Mouse (Mus musculus): ENCODE data around the gene Polr3h.
"Not testable (repeated sequence)": the region's sequence is repeated elsewhere in the genome, so short reads cannot be mapped to it uniquely, and the experiment has no call there.

The Polr3h gene

DNA sequence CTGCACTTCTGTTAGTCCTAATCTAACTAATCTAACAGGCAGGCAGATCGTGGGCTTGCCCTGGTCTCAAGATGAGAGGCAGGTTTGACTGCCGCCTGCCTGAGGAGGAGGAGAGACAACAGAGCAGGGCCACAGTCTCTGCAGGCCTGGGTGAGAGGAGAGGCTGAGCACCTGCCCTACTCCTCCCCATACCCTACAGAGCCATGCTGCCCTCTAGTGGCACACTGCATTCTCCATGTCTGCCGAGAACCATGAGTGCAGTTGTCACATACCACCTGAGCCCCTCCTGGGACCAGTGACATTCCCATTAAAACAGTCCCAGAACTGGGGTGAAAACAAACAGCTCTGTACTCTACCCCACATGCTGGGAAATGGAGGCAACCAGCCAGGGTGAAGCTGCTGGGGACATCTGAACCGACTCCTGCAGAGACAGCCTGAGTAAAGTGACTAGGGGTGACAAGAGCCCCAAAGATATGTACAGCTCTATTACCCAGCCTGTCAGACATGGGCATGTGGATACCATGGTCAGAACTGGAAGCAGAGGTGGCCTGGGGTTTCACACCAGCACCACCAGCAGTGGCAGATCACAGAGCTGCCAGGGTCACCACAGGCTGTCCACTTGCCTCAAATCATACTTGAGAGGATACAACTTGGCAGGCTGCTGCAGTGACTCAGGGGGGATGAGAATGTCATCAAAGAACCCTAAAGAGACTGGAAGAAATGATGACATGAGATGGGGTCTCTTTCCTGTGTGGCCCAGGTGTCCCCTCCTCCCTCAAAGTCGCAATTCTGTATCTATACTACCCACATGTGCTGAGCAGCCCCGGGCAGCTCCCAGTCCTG lies 8.2 kb downstream of the Polr3h start:
- peak; percentile 54 to 65 for DNase-seq (ENCODE audit: low spot score in 2 of 2)

DNA sequence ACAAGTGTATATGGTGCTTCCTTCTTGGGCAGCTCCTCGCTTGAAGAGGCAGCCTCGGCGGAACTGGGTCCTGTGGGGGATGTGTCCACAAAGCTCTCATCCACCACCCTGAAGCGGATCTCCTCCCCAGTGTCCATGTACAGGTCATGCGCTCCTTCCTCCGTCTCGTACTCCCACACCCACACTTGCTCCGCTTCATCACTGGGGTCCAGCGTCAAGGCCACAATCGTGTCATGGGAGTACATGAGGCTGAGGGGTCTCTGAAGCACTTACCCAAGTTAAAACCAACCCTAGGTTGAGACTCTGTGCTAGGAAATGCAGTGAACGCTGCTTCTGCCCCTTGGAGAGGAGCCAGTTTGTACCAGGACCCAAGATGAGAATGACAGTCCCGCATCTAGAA lies 8.8 kb downstream of the Polr3h start:
- DNase-seq (ENCODE audit: low spot score in 2 of 2), result no peak

GRCm38 (mm10) chr15:81915663-81916062 lies 10.4 kb downstream of the Polr3h start:
- no peak for DNase-seq (ENCODE audit: low spot score in 2 of 2)

- no peak for DNase-seq (ENCODE audit: low spot score in 2 of 2)
Observed at GRCm38 (mm10) chr15:81914668-81915067, 11.4 kb downstream of the Polr3h start.

GRCm38 (mm10) chr15:81912498-81912897 lies 13.5 kb downstream of the Polr3h start:
- DNase-seq (ENCODE audit: low spot score in 2 of 2), result no peak

- DNase-seq (ENCODE audit: low spot score in 2 of 2), result not testable (repeated sequence)
Observed at GRCm38 (mm10) chr15:81908767-81909166, 17.3 kb downstream of the Polr3h start.

DNA sequence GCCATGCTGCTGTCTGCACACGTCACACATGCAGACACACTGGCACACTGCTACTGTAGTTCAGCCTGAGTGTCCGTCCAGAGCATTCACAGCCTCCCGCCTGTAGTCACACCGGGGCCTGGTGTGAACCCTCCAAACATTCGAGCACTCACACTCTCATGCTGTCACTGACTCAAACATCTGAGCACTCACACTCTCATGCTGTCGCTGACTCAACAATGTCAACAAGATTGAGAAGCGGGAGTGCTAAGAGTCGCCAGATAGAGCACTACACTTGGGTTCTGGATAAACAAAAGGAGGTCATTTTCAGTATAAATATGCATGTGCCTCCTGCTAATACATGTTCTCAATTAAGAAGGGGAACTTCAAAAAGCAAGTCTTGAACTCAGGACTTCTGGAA lies 18.1 kb downstream of the Polr3h start:
- no peak for DNase-seq (ENCODE audit: low spot score in 2 of 2)

GRCm38 (mm10) chr15:81904939-81905338 lies 21.1 kb downstream of the Polr3h start:
- peak; percentile 70 to 80 for DNase-seq (ENCODE audit: low spot score in 2 of 2)

GRCm38 (mm10) chr15:81898751-81899150 lies 27.3 kb downstream of the Polr3h start:
- DNase-seq (ENCODE audit: low spot score in 2 of 2), result no peak

GRCm38 (mm10) chr15:81897607-81898285 lies 28.3 kb downstream of the Polr3h start:
- DNase-seq (ENCODE audit: low spot score in 2 of 2), result no peak

GRCm38 (mm10) chr15:81896407-81896806 lies 29.6 kb downstream of the Polr3h start:
- DNase-seq (ENCODE audit: low spot score in 2 of 2), result no peak

DNA sequence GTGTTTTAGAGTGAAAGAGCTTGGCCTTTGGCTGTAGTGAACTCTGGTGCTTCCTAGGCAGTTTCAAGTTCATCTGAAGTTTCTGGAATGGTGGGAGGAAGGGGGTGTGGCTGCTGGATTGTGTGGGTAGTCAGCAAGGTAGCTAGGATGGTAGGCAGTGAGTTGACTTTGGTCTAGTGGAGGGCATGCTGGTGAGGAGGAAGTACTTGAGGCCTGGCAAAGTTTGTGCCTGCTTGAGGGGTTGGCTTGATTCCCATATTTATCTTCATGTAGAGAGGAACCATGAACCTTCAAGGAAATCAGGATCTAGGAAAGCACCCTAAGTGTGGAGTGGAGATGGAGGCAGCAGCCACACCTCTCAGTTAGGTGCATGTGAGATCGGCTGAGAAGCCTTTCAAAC lies 32.0 kb downstream of the Polr3h start:
- no peak for DNase-seq (ENCODE audit: low spot score in 2 of 2)

DNA sequence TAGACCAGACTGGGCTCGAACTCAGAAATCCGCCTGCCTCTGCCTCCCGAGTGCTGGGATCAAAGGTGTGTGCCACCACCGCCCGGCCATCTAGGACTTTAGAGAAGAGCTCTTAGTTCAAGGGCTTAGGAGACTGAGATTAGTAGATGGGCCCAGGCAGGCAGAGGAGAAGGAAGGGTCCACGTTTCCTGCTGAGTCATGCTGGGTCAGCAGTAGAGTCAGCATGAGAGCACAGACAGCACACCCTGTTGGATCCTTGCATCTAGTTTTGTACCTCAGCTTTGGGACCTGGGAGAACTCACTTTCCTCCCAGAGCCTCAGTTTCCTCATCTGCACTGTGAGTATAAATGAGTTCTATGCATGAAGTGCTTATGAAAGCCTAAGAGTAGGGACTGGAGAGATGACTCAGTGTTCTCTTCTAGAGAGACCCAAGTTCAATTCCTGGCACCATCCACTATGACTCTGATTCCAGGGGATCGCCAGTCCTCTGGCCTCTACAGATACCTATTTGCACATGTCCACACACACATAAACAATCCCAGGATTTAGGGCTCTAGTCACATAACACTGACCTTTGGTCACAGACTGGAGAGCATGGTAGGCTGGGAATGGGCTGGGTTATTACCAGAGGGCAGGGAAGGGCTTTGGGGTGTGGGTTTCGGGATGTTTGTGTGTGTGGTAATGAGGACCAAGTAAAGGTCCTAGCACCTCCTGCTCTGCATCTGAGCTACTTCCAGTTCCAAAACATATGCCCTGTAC lies 34.0 kb downstream of the Polr3h start:
- DNase-seq (ENCODE audit: low spot score in 2 of 2), result no peak

- DNase-seq (ENCODE audit: low spot score in 2 of 2), result no peak
Observed at GRCm38 (mm10) chr15:81891140-81891802, 34.8 kb downstream of the Polr3h start.

DNA sequence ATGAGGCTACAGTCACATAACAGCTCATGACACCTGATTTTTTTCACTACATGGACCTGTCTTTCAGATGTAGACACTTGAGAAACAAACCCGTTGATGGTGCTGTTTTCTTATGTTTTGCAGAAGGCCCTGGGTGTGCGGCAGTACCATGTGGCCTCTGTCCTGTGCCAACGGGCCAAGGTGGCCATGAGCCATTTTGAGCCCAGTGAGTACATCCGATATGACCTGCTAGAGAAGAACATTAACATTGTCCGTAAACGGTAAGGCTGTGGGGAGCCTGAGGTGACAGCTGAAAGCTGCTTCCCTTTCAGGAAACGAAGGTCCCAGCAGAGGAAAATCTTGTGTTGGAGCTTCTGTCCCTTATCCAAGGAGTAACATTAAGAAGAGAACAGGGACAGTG lies 36.9 kb downstream of the Polr3h start:
- no peak for DNase-seq (ENCODE audit: low spot score in 2 of 2)

- DNase-seq (ENCODE audit: low spot score in 2 of 2), result no peak
Observed at GRCm38 (mm10) chr15:81886795-81887550, 39.1 kb downstream of the Polr3h start.

DNA sequence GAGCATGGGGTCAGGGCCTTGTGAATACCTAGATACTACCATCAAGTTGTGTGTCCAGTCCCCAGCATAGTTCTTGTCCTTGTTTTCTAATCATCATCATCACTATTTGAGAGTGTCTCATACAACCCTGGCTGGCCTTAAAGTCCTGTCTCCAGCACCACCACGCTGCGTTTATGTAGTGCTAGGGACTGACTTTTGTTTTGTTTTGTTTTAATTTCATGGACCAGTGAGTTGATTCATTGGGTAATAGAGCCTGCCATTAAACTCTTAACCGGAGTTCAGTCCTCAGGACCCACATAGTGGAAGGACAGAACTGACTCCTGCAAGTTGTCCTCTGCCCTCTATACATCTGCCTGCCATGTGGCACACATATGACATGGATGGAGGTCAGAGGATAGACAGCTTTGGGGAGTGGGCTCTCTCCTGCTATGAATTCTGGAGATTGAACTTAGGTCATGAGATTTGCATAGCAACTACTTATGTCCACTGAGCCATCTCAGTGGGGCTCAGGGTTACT lies 40.6 kb downstream of the Polr3h start:
- DNase-seq (ENCODE audit: low spot score in 2 of 2), result no peak

- no peak for DNase-seq (ENCODE audit: low spot score in 2 of 2)
Observed at GRCm38 (mm10) chr15:81882348-81882747, 43.7 kb downstream of the Polr3h start.

DNA sequence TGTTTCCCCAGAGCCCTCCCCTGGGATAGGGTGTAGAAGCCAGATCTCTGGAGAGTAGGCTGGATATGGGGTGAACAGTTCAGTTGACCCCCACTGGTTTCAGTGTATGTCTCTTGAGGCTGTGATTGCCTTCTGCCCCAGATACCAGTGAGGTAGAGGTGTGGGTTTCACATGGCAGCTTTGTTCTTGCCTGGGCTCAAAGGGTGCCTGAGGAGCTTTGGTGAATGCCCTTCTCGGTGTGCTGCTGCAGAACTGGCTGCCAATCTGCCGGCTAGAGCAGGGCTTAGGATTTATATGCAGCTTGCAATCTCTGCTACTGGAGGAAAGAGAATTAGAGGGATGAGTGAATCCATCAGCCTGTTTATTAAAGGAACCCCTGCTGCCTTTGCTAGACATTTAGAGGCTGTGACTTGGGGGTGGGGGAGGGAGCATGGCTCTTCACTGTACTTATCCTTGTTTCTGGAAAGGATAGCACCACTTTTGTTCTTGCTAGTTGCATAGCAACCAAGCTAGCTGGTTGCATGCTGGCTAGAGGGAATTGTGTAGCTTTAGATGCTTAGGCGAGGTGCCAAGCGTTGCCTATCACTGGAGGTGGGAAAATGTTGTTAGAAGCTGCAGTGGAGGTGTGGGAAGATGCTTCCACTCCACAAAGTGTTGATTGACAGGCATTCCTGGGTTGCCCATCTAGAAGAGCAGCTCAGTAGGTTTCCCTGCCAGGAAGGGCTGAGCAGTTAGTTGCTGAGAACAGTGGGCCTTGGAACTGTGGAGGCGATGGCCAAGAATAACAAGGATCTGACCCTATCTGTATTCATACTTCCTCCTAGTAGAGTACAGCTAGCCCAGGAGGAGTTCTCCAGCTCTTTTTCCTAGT lies 46.3 kb downstream of the Polr3h start:
- peak; percentile 64 to 73 for DNase-seq (ENCODE audit: low spot score in 2 of 2)
